Mouse (Mus musculus) retina, postnatal 7 days (tissue): Measurements from ENCODE around the gene Mgat4a.

Experiments
- DNase-seq: peaks from one replicate; pipeline ENCODE4 v3.0.0-alpha.2; 2012; ENCODE audit warnings: low read depth, low spot score

Mgat4a gene

DNA sequence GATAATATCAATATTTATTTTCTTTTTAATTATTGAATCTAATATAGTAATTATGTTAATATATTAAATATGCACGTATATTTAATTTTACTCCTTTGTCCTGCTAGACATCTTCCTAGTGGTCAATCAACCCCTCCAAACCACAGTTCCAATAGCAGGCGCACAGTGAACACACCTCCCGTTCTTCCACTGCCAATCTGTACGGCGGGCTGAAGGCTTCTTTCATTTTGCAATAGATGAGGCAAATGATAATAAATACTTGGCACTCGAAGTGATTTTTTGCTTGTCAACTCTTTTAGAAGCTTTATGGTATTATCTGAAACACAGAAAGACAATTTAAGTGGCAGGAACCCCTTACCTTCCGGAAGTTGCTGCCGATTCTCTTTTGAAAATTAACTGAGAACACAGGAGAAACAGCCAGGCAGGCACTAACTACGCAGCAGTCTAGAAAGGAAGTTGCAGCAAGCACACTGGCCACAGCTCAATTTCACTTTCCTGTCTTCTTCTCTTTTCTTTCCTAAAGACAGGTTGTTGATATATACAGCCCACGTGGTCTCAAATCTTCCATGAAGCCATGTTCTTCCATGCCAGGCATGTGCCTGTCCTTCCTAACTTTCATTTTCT, 45.0 kb downstream of the Mgat4a start:
- DNase-seq: no peak

GRCm38 (mm10) chr1:37495104-37495503, 45.7 kb downstream of the Mgat4a start:
- no peak for DNase-seq

GRCm38 (mm10) chr1:37491672-37492071, 49.1 kb downstream of the Mgat4a start:
- DNase-seq: no peak

DNA sequence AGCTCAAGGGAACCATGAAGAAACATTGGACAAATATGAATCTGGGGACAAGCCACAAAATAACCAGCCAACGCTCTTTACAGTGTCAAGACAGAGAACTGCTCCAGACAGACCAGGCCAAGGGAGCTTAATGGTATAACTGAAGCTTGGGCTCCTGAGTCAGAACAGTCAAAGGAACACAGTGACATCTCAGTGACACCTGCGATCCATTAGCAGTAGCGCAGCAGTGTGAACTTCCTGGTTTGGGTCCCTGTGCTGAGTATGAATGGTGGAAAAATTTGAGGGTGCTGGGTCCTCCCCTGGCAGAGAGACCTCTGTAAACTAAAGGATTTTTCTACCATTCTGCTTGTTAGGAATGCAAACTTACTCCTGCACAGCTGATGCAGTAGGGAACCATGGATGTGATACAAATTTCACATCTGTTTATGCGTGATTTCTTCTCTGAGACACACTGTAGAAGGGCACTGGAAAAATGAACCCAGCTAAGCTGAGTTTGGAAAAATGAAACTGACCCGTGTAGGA, 50.1 kb downstream of the Mgat4a start:
- no peak for DNase-seq

- no peak for DNase-seq
Measured at GRCm38 (mm10) chr1:37488531-37488930, 52.3 kb downstream of the Mgat4a start.

- no peak for DNase-seq
Measured at GRCm38 (mm10) chr1:37486994-37487393, 53.8 kb downstream of the Mgat4a start.

DNA sequence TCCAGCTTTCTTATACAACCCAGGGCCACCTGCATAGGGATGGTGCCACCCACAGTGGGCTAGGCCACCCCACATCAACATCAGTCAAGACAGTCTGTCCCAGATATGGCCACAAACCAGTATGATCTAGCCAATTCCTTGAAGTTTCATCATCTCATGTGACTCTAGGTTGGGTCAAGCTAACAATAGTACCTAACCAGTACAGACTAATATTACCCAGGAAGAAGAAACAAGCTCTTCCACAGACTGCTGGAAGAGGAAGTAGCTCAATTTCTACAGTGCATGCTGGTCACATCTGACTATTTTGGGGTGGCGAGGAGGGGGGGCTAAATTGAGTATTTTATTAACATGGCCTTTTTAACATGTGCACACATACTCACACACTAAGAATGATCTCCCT, 54.4 kb downstream of the Mgat4a start:
- no peak for DNase-seq

DNA sequence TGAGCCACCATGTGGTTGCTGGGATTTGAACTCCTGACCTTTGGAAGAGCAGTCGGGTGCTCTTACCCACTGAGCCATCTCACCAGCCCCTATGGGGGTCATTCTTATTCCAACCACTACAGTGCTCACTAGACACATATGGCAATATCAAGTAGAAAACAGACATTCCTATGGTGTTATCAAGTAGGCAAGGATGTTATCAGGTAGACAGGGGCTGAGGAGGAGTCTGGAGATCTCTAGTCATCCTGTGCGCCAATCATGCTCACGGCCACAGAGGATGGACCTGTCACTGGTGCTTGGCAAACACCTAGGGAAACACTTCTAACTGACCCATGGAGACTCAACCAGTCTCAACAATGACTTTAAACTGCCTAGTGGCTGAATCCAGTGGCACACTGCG, 56.2 kb downstream of the Mgat4a start:
- no peak for DNase-seq

GRCm38 (mm10) chr1:37481331-37481730, 59.5 kb downstream of the Mgat4a start:
- no peak for DNase-seq

- DNase-seq: no peak
Measured at GRCm38 (mm10) chr1:37480731-37481130, 60.1 kb downstream of the Mgat4a start.

DNA sequence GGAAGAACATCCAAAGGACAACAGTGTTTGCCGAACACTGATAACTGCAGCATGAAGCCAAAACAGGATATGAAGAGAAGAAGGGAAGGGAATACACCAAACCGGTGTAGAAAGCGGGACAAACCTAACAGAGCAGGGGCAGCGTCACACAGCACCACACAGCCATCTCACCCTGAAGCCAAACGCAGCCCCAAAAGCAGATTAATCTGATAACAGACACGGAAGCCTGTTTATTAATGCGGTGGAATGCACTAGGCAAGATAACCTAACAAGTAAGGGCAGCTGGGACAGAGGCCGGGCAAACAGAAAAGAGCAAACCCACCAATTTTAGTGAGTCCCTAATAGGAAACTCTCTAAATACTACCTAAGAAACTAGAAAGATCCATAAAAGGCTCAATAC, 61.1 kb downstream of the Mgat4a start:
- DNase-seq: no peak

- DNase-seq: no peak
Measured at GRCm38 (mm10) chr1:37479074-37479473, 61.7 kb downstream of the Mgat4a start.

DNA sequence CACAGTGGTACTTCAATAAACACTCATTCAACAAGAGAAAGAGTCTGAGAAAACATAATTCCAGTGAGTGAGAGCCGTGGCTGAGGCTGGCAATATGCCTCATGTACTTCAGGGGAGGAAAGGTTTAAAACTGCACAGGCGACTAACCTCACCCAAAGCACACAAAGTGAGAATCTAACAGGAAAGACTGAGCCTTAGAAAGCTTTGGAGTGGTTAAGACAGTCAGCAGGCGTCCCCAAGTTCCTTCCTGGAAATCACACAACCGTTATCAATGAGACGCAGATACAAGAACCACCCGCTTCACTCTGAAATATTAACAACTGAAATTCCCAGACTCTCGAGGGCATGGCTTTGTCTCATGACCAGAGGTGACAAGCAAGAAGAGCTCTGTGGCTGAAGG, 62.4 kb downstream of the Mgat4a start:
- DNase-seq: no peak

DNA sequence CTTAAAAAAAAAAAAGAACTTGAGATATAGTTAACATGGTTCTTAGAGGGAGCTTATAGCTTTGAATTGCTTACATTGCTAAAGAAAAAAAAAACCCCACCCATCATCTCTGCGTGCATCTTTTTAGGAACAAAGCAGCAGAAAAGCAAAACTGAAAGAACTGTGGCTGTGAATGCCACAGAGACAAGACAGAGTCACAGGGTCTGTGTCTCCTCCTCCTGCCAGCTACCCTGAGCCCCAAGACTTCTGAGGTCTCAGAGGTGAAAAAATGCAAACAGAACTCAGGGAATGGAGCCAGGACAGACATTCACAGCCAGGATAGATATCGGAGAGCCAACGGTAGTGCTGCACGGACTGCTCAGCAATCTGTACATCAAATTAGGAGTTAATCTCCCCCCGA, 62.9 kb downstream of the Mgat4a start:
- no peak for DNase-seq

DNA sequence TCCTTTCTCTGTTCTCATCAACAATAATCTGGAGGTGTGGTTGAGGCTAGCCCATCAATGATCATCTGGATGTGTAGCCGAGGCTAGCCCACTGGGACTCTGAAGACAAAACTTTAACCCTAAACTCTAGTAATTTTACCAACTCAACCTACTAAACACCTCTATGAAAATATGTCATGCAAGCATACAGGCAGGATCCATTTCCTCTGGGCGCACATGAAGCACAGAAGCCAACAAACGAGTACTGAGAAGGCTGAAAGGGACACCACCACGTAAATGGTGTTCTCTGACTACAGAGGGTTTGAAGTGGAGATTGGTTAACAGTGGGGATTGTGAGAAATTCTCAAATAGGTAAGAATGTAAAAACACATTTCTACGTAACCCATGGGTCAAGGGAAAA, 63.6 kb downstream of the Mgat4a start:
- no peak for DNase-seq

- DNase-seq: no peak
Measured at GRCm38 (mm10) chr1:37475312-37475711, 65.5 kb downstream of the Mgat4a start.

- DNase-seq: no peak
Measured at GRCm38 (mm10) chr1:37474634-37475190, 66.1 kb downstream of the Mgat4a start.

DNA sequence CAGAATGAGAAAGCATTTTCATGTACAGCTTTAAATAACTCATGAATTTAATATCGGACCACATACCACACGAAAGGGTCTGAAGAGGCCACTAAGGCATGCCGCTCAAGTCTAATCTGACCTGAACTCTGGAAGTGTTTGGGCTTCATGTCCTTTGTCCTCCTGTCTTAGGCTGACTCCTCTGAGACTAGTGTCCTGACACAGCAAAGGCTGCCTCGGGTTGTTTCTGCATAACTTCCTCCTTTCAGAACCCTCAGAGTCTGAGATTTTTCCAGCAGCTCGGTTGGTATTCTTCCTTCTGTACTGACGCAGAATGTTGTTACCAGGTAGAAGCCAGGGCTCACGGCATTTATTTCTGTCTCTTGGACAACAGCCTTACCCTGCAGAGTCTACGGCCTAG, 66.8 kb downstream of the Mgat4a start:
- DNase-seq: no peak

DNA sequence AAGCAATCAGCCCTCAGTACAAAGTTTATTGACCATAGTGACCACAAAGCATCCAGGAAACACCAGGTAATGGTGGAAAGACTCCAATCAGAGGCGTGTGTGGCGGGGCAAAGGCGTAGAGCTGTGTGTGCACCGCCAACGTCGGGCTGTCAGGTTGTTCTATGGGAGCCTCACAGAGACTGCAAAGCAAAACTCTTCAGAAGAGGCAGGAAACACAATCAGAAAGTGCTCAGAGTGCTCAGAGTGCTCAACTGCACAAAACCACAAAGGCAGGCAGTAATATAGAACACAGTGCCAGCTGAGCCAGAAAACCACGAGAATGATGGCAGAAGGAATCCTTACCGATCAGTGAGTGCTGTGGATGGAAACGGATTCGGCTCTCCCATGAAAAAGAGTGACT, 67.6 kb downstream of the Mgat4a start:
- DNase-seq: no peak

- DNase-seq: no peak
Measured at GRCm38 (mm10) chr1:37471179-37472148, 69.4 kb downstream of the Mgat4a start.

- no peak for DNase-seq
Measured at GRCm38 (mm10) chr1:37469007-37469406, 71.8 kb downstream of the Mgat4a start.

DNA sequence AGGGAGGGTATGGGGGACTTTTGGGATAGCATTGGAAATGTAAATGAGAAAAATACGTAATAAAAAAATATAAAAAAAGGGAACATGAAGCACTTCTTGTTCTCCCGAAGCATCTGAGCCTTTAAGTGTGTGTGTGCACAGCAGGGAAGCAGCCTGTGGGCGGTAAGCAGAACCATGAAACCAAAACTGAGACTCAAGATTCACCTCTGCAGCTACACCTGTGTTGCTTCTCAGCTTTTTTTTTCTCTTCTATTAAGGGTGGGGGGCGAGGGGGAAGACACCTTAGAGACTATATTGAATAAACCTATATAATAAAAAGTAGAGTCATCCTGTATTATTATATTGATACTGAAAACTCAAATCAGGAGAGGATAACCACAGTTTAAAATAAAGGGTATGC, 73.0 kb downstream of the Mgat4a start:
- no peak for DNase-seq
